Mouse (Mus musculus): ENCODE results near the gene Srgap3.

DNA sequence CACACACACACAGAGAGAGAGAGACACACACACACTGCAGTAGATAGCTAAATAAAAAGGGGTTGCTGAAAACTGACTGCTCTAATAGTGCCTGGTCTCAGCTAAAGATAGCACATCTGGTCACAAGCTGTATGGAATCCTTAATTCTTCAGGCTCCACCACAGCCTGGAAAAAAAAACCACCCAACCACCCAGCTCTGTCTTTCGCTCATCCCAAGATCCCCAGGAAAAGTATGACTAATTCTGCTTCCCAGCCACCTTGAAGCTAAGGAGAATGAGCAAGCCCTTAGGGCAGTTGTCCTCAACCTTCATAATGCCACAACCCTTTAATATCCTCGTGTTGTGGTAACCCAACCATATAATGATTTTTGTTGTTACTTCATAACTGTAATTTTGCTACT lies 37.4 kb downstream of the Srgap3 start:
- TF ChIP-seq POLR2A (IDR thresholded peaks at IDR 0.05; ENCODE audit: insufficient read depth, low read depth, low read length) = no peak
- TF ChIP-seq CTCF (IDR thresholded peaks at IDR 0.05; ENCODE audit: insufficient read depth, low read depth, low read length) = no peak
